Mouse (Mus musculus): ENCODE results near the gene Fbl. TPM values are rescaled to one million over a fixed set of nuclear protein-coding genes. Genes with fewer than 3 reads are reported as not detected.
"Not testable (repeated sequence)": the region's sequence is repeated elsewhere in the genome, so short reads cannot be mapped to it uniquely, and the experiment has no call there.

Fbl gene
- polyA plus RNA-seq, 1 experiment from 2014 or later = 32.3 TPM

DNA sequence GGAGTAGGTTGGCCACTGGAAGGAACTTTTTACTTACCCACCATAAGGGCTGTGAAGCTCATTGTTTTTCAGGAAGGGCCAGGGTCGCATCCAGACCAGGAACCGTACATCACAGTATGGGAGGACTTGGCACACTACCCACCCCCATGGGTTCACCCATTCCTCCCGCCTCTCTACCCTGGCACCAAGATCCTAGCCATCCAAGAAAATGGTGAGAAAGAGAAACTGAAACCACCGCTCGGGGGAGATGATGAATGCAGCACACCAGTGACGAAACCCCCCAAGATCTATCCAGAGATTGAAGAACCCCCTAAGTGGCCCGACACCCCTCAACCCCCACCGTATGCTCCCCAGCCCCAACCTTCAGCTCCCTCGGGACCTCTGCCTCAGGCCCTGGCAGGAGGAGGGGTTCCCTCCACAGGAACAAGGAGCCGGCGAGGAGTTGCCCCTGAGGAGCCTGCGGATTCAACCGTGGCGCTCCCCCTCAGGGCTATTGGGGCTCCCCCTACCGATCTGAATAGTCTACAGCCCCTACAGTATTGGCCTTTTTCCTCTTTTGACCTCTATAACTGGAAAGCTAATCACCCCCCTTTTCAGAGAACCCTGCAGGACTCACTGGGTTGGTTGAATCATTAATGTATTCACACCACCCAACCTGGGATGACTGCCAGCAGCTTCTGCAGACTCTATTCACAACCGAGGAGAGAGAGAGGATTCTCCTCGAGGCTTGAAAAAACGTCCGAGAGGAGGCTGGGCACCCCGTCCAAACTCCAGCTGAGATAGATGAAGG lies 49.6 kb downstream of the Fbl start:
- not testable (repeated sequence) for H3K4me1 ChIP-seq (ENCODE audit: control insufficient read depth, insufficient read depth, low read length); H3K36me3 ChIP-seq (ENCODE audit: control insufficient read depth, insufficient read depth, low read length); H3K4me3 ChIP-seq (ENCODE audit: low read depth, low read length); H3K27ac ChIP-seq (ENCODE audit: low read depth, low read length); ATAC-seq (replicated peaks; ENCODE audit: insufficient number of reproducible peaks, low FRiP score, low TSS enrichment); H3K27me3 ChIP-seq (ENCODE audit: control insufficient read depth, insufficient read depth, low read length); H3K9ac ChIP-seq (ENCODE audit: low read depth, low read length); H3K9me3 ChIP-seq (replicated peaks; ENCODE audit: control insufficient read depth, low read length); H3K4me2 ChIP-seq
- WGBS (ENCODE audit: insufficient replicate concordance) = 86% methylated on average over 20 of the region's 20 CpGs

DNA sequence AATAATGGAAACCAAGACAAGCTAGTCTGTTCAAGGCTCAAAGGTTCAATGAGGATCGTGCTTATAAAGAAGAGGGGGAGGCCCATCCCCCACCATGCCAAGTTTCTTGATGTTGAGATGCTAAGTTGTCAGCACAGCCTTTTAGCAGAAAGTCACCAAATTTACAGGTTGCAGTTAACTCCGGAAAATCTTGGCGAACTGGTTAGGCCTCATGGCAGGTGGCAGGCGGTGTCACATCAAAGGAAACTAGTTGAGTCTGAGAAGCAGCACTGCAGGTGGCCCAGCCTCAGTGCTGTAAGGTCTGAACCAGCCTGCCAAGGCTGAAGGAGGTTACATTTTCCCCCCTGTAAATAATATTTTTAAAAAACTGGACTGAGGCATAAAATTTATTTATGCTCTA lies 57.3 kb downstream of the Fbl start:
- not testable (repeated sequence) for H3K9me3 ChIP-seq (replicated peaks; ENCODE audit: control insufficient read depth, low read length); H3K27me3 ChIP-seq (ENCODE audit: control insufficient read depth, insufficient read depth, low read length); H3K4me2 ChIP-seq; H3K36me3 ChIP-seq (ENCODE audit: control insufficient read depth, insufficient read depth, low read length); H3K27ac ChIP-seq (ENCODE audit: low read depth, low read length); H3K9ac ChIP-seq (ENCODE audit: low read depth, low read length); H3K4me1 ChIP-seq (ENCODE audit: control insufficient read depth, insufficient read depth, low read length); H3K4me3 ChIP-seq (ENCODE audit: low read depth, low read length); ATAC-seq (replicated peaks; ENCODE audit: insufficient number of reproducible peaks, low FRiP score, low TSS enrichment)
- 81% methylated on average over 4 of the region's 4 CpGs for WGBS (ENCODE audit: insufficient replicate concordance)

DNA sequence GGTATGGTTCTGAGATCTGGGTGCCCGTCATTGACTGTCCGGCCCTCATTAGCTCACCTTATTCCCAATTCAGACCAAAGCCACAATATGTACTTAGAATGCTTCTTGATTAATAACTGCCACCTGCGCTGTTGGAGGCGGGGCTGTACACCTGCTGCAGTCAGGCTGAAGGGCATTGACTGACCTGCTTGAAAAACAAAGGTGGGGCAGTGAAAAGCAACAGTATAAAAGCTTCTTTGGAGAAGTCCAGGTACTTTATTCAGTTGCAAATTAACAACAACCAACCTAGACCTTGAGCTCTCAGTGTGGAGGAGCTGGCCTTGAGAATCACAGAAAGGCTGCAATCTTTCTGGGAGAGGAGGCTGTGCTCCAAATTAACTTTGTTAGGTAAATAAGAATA lies 57.9 kb downstream of the Fbl start:
- H3K9me3 ChIP-seq (replicated peaks; ENCODE audit: control insufficient read depth, low read length); H3K27ac ChIP-seq (ENCODE audit: low read depth, low read length); H3K4me1 ChIP-seq (ENCODE audit: control insufficient read depth, insufficient read depth, low read length); H3K9ac ChIP-seq (ENCODE audit: low read depth, low read length); H3K27me3 ChIP-seq (ENCODE audit: control insufficient read depth, insufficient read depth, low read length); H3K4me2 ChIP-seq; H3K36me3 ChIP-seq (ENCODE audit: control insufficient read depth, insufficient read depth, low read length); ATAC-seq (replicated peaks; ENCODE audit: insufficient number of reproducible peaks, low FRiP score, low TSS enrichment); H3K4me3 ChIP-seq (ENCODE audit: low read depth, low read length): not testable (repeated sequence)
- 80% methylated on average over 4 of the region's 4 CpGs for WGBS (ENCODE audit: insufficient replicate concordance)

Other genes starting within 250 kb of the Fbl start
- 7.5 and 8.1 TPM in 2 replicates for gene Zfp974, start 240.2 kb upstream of the Fbl start, polyA plus RNA-seq (2014; fragmentation: Nextera tagmentation; extraction: Ambion mirVana)
- gene Zfp780b, start 190.5 kb upstream of the Fbl start, polyA plus RNA-seq (2014; fragmentation: Nextera tagmentation; extraction: Ambion mirVana) = 11.8 and 13.8 TPM in 2 replicates
- 2.7 and 5.4 TPM in 2 replicates for gene Zfp850, start 155.6 kb upstream of the Fbl start, polyA plus RNA-seq (2014; fragmentation: Nextera tagmentation; extraction: Ambion mirVana)
- 276 and 283 TPM in 2 replicates for gene Psmc4, start 119.6 kb upstream of the Fbl start, polyA plus RNA-seq (2014; fragmentation: Nextera tagmentation; extraction: Ambion mirVana)
- gene Fcgbp, start 98.5 kb upstream of the Fbl start, polyA plus RNA-seq (2014; fragmentation: Nextera tagmentation; extraction: Ambion mirVana) = 0.24 TPM in 1 of 2 replicates, not detected in the other
- gene 9530053A07Rik, start 40.2 kb upstream of the Fbl start, polyA plus RNA-seq (2014; fragmentation: Nextera tagmentation; extraction: Ambion mirVana) = not detected in 2 replicates
- 8.5 and 9.9 TPM in 2 replicates for gene Dyrk1b, start 9.8 kb downstream of the Fbl start, polyA plus RNA-seq (2014; fragmentation: Nextera tagmentation; extraction: Ambion mirVana)
- gene Eid2, start 98.2 kb downstream of the Fbl start, polyA plus RNA-seq (2014; fragmentation: Nextera tagmentation; extraction: Ambion mirVana) = 5.4 TPM in 2 replicates
- 6.3 and 8.1 TPM in 2 replicates for gene Eid2b, start 108.0 kb downstream of the Fbl start, polyA plus RNA-seq (2014; fragmentation: Nextera tagmentation; extraction: Ambion mirVana)
- not detected in 2 replicates for gene Selenov, start 121.5 kb downstream of the Fbl start, polyA plus RNA-seq (2014; fragmentation: Nextera tagmentation; extraction: Ambion mirVana)
- 0.24 and 0.43 TPM in 2 replicates for gene Dll3, start 132.5 kb downstream of the Fbl start, polyA plus RNA-seq (2014; fragmentation: Nextera tagmentation; extraction: Ambion mirVana)
- gene Timm50, start 142.4 kb downstream of the Fbl start, polyA plus RNA-seq (2014; fragmentation: Nextera tagmentation; extraction: Ambion mirVana) = 139 and 141 TPM in 2 replicates
- gene Supt5, start 169.0 kb downstream of the Fbl start, polyA plus RNA-seq (2014; fragmentation: Nextera tagmentation; extraction: Ambion mirVana) = 55.2 and 60.3 TPM in 2 replicates
- gene Rps16, start 180.9 kb downstream of the Fbl start, polyA plus RNA-seq (2014; fragmentation: Nextera tagmentation; extraction: Ambion mirVana) = 750 and 792 TPM in 2 replicates
- 44.6 and 47.8 TPM in 2 replicates for gene Plekhg2, start 202.9 kb downstream of the Fbl start, polyA plus RNA-seq (2014; fragmentation: Nextera tagmentation; extraction: Ambion mirVana)
- gene Zfp36, start 210.5 kb downstream of the Fbl start, polyA plus RNA-seq (2014; fragmentation: Nextera tagmentation; extraction: Ambion mirVana) = 10.9 and 11.6 TPM in 2 replicates
- gene Med29, start 223.0 kb downstream of the Fbl start, polyA plus RNA-seq (2014; fragmentation: Nextera tagmentation; extraction: Ambion mirVana) = 46.4 and 54.3 TPM in 2 replicates
- 70.2 and 81.4 TPM in 2 replicates for gene Paf1, start 223.2 kb downstream of the Fbl start, polyA plus RNA-seq (2014; fragmentation: Nextera tagmentation; extraction: Ambion mirVana)